Mouse (Mus musculus) stomach, postnatal 0 days (tissue): ENCODE data around the gene 1700024P04Rik. TPM values are rescaled to one million over a fixed set of nuclear protein-coding genes. Genes with fewer than 3 reads are reported as not detected.

ENCODE experiments used
- ATAC-seq: fragments of 200-750 bp; cut with Nextera tagmentation; 2 replicates; pipeline ENCODE4 v1.8.0; 2017; ENCODE audit not compliant: low FRiP score, low TSS enrichment
- DNase-seq: peaks from one replicate; pipeline ENCODE4 v3.0.0-alpha.2; 2016; ENCODE audit warnings: low spot score
- H3K27ac ChIP-seq: fragments of 300-500 bp; sonication (generic); replicated peaks from 2 replicates; pipeline ENCODE4 v1.5.1; 2014; ENCODE audit warnings: mild to moderate bottlenecking, control low read depth
- H3K27me3 ChIP-seq: fragments of 300-500 bp; sonication (generic); 2 replicates; pipeline ENCODE4 v1.6.1; 2014; ENCODE audit warnings: low read length; ENCODE audit not compliant: control insufficient read depth, insufficient read depth
- H3K36me3 ChIP-seq: fragments of 300-500 bp; sonication (generic); 2 replicates; pipeline ENCODE4 v1.6.1; 2014; ENCODE audit warnings: low read length, mixed read lengths; ENCODE audit not compliant: control insufficient read depth, insufficient read depth
- H3K4me1 ChIP-seq: fragments of 300-500 bp; sonication (generic); replicated peaks from 2 replicates; pipeline ENCODE4 v1.6.1; 2014; ENCODE audit warnings: antibody characterized with exemption; ENCODE audit not compliant: control insufficient read depth, insufficient read depth
- H3K4me2 ChIP-seq: fragments of 300-500 bp; sonication (generic); replicated peaks from 2 replicates; pipeline ENCODE4 v1.6.1; 2014; ENCODE audit warnings: low read depth, mild to moderate bottlenecking, control low read depth, moderate library complexity
- H3K4me3 ChIP-seq: fragments of 300-500 bp; sonication (generic); 2 replicates; pipeline ENCODE4 v1.5.1; 2014; ENCODE audit warnings: low read depth, low read length, control low read depth
- H3K9ac ChIP-seq: fragments of 300-500 bp; sonication (generic); 2 replicates; pipeline ENCODE4 v1.6.1; 2014; ENCODE audit warnings: mild to moderate bottlenecking, low read length, control low read depth, mixed read lengths
- H3K9me3 ChIP-seq: fragments of 300-500 bp; sonication (generic); 2 replicates; pipeline ENCODE4 v1.6.1; 2016; ENCODE audit warnings: low read length; ENCODE audit not compliant: control insufficient read depth
- CTCF ChIP-seq: IDR thresholded peaks from 2 replicates; pipeline ENCODE4 v1.5.1; 2016; ENCODE audit warnings: antibody characterized with exemption, low read depth, mild to moderate bottlenecking, moderate library complexity
- EP300 ChIP-seq: optimal IDR thresholded peaks from 2 replicates; pipeline ENCODE3; 2016; ENCODE audit warnings: antibody characterized with exemption
- WGBS: fragments of 180-500 bp; shearing (Covaris S2); extraction: QIAGEN DNeasy Blood & Tissue Kit; methylation state at CpG from one replicate; pipeline ENCODE4 v1.1.7; 2014; 5-methylcytosine and 5-hydroxymethylcytosine counted together
- polyA plus RNA-seq: library from polyadenylated mRNA; unstranded; fragments of >200 nt; fragmentation: Nextera tagmentation; extraction: Ambion mirVana; gene quantifications from 2 replicates; pipeline ENCODE4 v1.2.1, GENCODE M21; 2015

The 1700024P04Rik gene
- polyA plus RNA-seq, 1 experiment from 2014 or later: not detected

GRCm38 (mm10) chr13:98937108-98937507 is 47.3 kb downstream of the 1700024P04Rik start:
- no peak overlapping the region for H3K4me3 ChIP-seq
- DNase-seq (no peak), ATAC-seq (no peak)
- H3K9ac ChIP-seq: no peak overlapping the region
- no peaks in the 10 kb centered on the region for H3K36me3 ChIP-seq
- H3K9me3 ChIP-seq: no peaks in the 10 kb centered on the region
- TF ChIP-seq CTCF (no peak), EP300 (no peak)
- no peaks in the 10 kb centered on the region for H3K27me3 ChIP-seq
- no peak overlapping the region for H3K27ac ChIP-seq
- H3K4me2 ChIP-seq: no peak overlapping the region
- H3K4me1 ChIP-seq: no peaks in the 10 kb centered on the region
- 64% methylated on average over 6 of the region's 6 CpGs for whole genome bisulfite sequencing

Other genes starting within 250 kb of the 1700024P04Rik start
- gene Fcho2, start 169.1 kb downstream of the 1700024P04Rik start, polyA plus RNA-seq: 19.6 and 21.9 TPM in 2 replicates
- gene Tnpo1, start 58.2 kb downstream of the 1700024P04Rik start, polyA plus RNA-seq: 17.1 and 20.7 TPM in 2 replicates
- 0.25 and 0.33 TPM in 2 replicates for gene Zfp366, start 200.3 kb upstream of the 1700024P04Rik start, polyA plus RNA-seq